Mouse (Mus musculus): ENCODE results near the gene Cabp4. TPM values are rescaled to one million over a fixed set of nuclear protein-coding genes. Genes with fewer than 3 reads are reported as not detected.
A peak's percentile ranks its signal among the peaks of the same experiment; 100 is the strongest.

The Cabp4 gene
- total and polyA plus RNA-seq, 3 experiments: 2.8 to 11.8 (median 6.4) TPM

DNA sequence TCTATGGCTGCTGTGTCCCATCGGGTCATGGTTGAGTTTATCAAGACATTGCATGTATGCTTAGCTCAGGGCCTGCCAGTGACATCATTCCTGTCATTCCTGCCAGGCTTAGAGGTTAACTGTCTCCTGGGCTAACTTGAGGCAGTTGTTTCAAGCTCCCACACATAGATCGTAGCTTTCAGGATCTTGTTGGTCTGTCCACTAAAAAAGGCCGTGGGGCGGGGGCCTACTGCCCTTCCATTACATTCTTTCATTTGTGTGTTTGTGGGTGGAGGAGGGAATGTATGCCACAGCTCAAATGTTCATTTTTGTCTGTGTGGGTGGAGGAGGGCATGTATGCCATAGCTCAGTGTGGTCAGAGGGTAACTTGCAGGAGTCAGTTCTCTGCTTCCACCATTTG, 13.7 kb downstream of the Cabp4 start:
- DNase-seq (ENCODE audit: extremely low read depth): no peak
- Histone ChIP-seq H3K79me2 (replicated peaks; ENCODE audit: control insufficient read depth, extremely low read depth, insufficient read depth, poor library complexity, severe bottlenecking) (peaks cover 27% of the 10 kb centered on the region), H3K36me3 (replicated peaks in 1 of 2; ENCODE audit: control insufficient read depth in 1 of 2, insufficient read depth in 1 of 2, low read length in 1 of 2) (peaks cover 36 to 56% of the 10 kb centered on the region in 2 experiments), H3K4me3 (replicated peaks in 1 of 3; ENCODE audit: low read depth in 2 of 3, low read length in 2 of 3, poor library complexity in 1 of 3) (no peak overlapping the region), H3K4me1 (ENCODE audit: control insufficient read depth in 1 of 2, insufficient read depth in 2 of 2) (peaks cover 18 to 76% of the 10 kb centered on the region in 2 experiments), H3K9ac (ENCODE audit: insufficient read depth, low read depth) (no peak overlapping the region), H3K27ac (ENCODE audit: insufficient read depth, low read depth) (no peak overlapping the region), H3K9me3 (replicated peaks; ENCODE audit: low read length) (no peaks in the 10 kb centered on the region), H3K4me2 (ENCODE audit: insufficient read depth, low read depth, poor library complexity, severe bottlenecking) (no peak overlapping the region), H3K27me3 (replicated peaks) (no peaks in the 10 kb centered on the region)
- in situ Hi-C loops (cut with MboI; ENCODE audit: low pct_ligation_motif_present, low pct_unique_long_range_greater_than_20kb, low sequenced_read_pairs): no loop called here
- no peak for TF ChIP-seq JUND (conservative IDR thresholded peaks at IDR 0.05; ENCODE audit: low read depth, low read length)
- TF ChIP-seq KAT2A (IDR thresholded peaks at IDR 0.05; ENCODE audit: insufficient replicate concordance, low read length): no peak
- TF ChIP-seq ZC3H11A (IDR thresholded peaks at IDR 0.05; ENCODE audit: low read depth, low read length): no peak
- TF ChIP-seq CTCF (conservative IDR thresholded peaks at IDR 0.05 in 1 of 2, IDR thresholded peaks at IDR 0.05 in 1 of 2; ENCODE audit: low read depth in 2 of 2, low read length in 2 of 2): no peak
- TF ChIP-seq ZNF384 (IDR thresholded peaks at IDR 0.05; ENCODE audit: low read depth, low read length): no peak
- TF ChIP-seq PAX5 (IDR thresholded peaks at IDR 0.05; ENCODE audit: low read length): no peak
- TF ChIP-seq JUN (IDR thresholded peaks at IDR 0.05; ENCODE audit: insufficient read depth, low read depth, low read length): no peak
- TF ChIP-seq CHD2 (IDR thresholded peaks at IDR 0.05; ENCODE audit: low read length): no peak
- no peak for TF ChIP-seq MAFK (IDR thresholded peaks at IDR 0.05; ENCODE audit: insufficient replicate concordance, low read length)
- no peak for TF ChIP-seq GABPA (IDR thresholded peaks at IDR 0.05; ENCODE audit: insufficient replicate concordance, low read depth, low read length)
- TF ChIP-seq MAX (IDR thresholded peaks at IDR 0.05; ENCODE audit: low read length): no peak
- no peak for TF ChIP-seq ZKSCAN1 (IDR thresholded peaks at IDR 0.05; ENCODE audit: borderline replicate concordance, low read depth, low read length)
- no peak for TF ChIP-seq HCFC1 (IDR thresholded peaks at IDR 0.05; ENCODE audit: low read depth, low read length)
- TF ChIP-seq SMC3 (IDR thresholded peaks at IDR 0.05; ENCODE audit: low read depth, low read length): no peak
- TF ChIP-seq MXI1 (IDR thresholded peaks at IDR 0.05; ENCODE audit: low read depth, low read length): no peak
- no peak for TF ChIP-seq BHLHE40 (IDR thresholded peaks at IDR 0.05; ENCODE audit: low read depth, low read length)
- TF ChIP-seq POLR2A (IDR thresholded peaks at IDR 0.05; ENCODE audit: low read depth, low read length): no peak
- no peak for TF ChIP-seq SIN3A (IDR thresholded peaks at IDR 0.05; ENCODE audit: low read length)
- TF ChIP-seq USF1 (IDR thresholded peaks at IDR 0.05; ENCODE audit: low read depth, low read length): no peak
- TF ChIP-seq TCF12 (IDR thresholded peaks at IDR 0.05; ENCODE audit: low read depth, low read length): no peak
- dilution Hi-C loops (cut with MboI; ENCODE audit: extremely low pct_ligation_motif_present, extremely low pct_unique_long_range_greater_than_20kb, low sequenced_read_pairs): no loop called here

DNA sequence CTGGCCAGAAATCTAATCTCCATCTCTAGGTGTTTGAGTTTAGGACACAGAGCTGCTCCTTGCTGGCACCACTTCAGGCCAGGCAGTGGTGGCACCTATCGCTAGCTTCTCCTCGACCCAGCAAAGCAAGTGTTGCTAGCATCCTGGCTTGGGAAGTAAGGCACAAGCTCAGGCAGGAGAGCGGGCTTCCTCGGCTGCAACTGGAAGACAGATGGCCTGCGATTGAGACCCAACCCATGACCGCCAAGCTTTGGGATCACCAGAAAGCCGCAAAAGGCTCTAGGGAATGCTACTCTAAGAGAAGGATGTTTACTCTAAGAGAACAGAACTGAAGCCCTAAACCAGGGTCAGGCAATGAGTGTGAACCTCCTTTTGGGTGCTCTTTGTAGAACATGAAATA, 14.4 kb downstream of the Cabp4 start:
- H3K4me3 ChIP-seq (replicated peaks in 1 of 3; ENCODE audit: low read depth in 2 of 3, low read length in 2 of 3, poor library complexity in 1 of 3): no peak overlapping the region
- in situ Hi-C loops (cut with MboI; ENCODE audit: low pct_ligation_motif_present, low pct_unique_long_range_greater_than_20kb, low sequenced_read_pairs): loop anchor here (5.0 kb wide), 1 partner anchor 73 kb away; the partner anchor contains the start of gene Rad9a
- TF ChIP-seq SMC3 (IDR thresholded peaks at IDR 0.05; ENCODE audit: low read depth, low read length): no peak
- TF ChIP-seq CHD1 (IDR thresholded peaks at IDR 0.05; ENCODE audit: low read depth, low read length): no peak
- TF ChIP-seq RCOR1 (conservative IDR thresholded peaks at IDR 0.05; ENCODE audit: low read depth, low read length): no peak
- H3K4me2 ChIP-seq (ENCODE audit: insufficient read depth, low read depth, poor library complexity, severe bottlenecking): no peak overlapping the region
- peaks cover 27% of the 10 kb centered on the region for H3K79me2 ChIP-seq (replicated peaks; ENCODE audit: control insufficient read depth, extremely low read depth, insufficient read depth, poor library complexity, severe bottlenecking)
- dilution Hi-C loops (cut with MboI; ENCODE audit: extremely low pct_ligation_motif_present, extremely low pct_unique_long_range_greater_than_20kb, low sequenced_read_pairs): no loop called here
- H3K9ac ChIP-seq (ENCODE audit: insufficient read depth, low read depth): no peak overlapping the region
- no peaks in the 10 kb centered on the region for H3K9me3 ChIP-seq (replicated peaks; ENCODE audit: low read length)
- DNase-seq (ENCODE audit: extremely low read depth): no peak
- H3K27me3 ChIP-seq (replicated peaks): no peaks in the 10 kb centered on the region
- H3K4me1 ChIP-seq (ENCODE audit: control insufficient read depth in 1 of 2, insufficient read depth in 2 of 2): peaks cover 15 to 76% of the 10 kb centered on the region in 2 experiments
- H3K27ac ChIP-seq (ENCODE audit: insufficient read depth, low read depth): 0 out of 2 replicates have a peak overlapping the region, but pooled peaks have one; percentile 27
- peaks cover 36 to 56% of the 10 kb centered on the region in 2 experiments for H3K36me3 ChIP-seq (replicated peaks in 1 of 2; ENCODE audit: control insufficient read depth in 1 of 2, insufficient read depth in 1 of 2, low read length in 1 of 2)

Data from CH12.LX (cell line).